Mouse (Mus musculus) cerebellum, postnatal 36 days (tissue): Measurements from ENCODE around the gene Gm20905.
"Not testable (repeated sequence)": the region's sequence is repeated elsewhere in the genome, so short reads cannot be mapped to it uniquely, and the experiment has no call there.

Experiments
- DNase-seq, 2 experiments: peaks; one replicate each; pipeline ENCODE4 v3.0.0; 2021 to 2022; ENCODE audit warnings: mixed read lengths in 2 of 2

Gm20905 gene

GRCm38 (mm10) chrY:37259503-37259902 is at the start of gene Gm20905:
Gene Gm20905 (minus strand): TSS chrY:37259603.
- not testable (repeated sequence) for DNase-seq
